Mouse (Mus musculus): ENCODE measurements around the gene Ift27. TPM values are rescaled to one million over a fixed set of nuclear protein-coding genes. Genes with fewer than 3 reads are reported as not detected.

The Ift27 gene
- polyA plus RNA-seq, 1 experiment from 2014 or later, result 97.3 TPM

- H3K4me2 ChIP-seq (replicated peaks; ENCODE audit: low read depth, low read length), result no peak overlapping the region
- H3K9me3 ChIP-seq (ENCODE audit: control insufficient read depth, low read depth, low read length), result no peaks in the 10 kb centered on the region
- no peak overlapping the region for H3K4me3 ChIP-seq (ENCODE audit: low read depth, low read length)
- no peak overlapping the region for H3K9ac ChIP-seq (replicated peaks; ENCODE audit: low read depth, low read length)
- no peak for ATAC-seq (ENCODE audit: insufficient number of reproducible peaks, insufficient read depth, low FRiP score, low read depth)
- WGBS, result 91% methylated on average over 11 of the region's 11 CpGs
- H3K27me3 ChIP-seq (ENCODE audit: control insufficient read depth, insufficient read depth, low read length), result no peaks in the 10 kb centered on the region
- H3K4me1 ChIP-seq (ENCODE audit: control insufficient read depth, insufficient read depth, low read length), result no peaks in the 10 kb centered on the region
- no peak overlapping the region for H3K27ac ChIP-seq (ENCODE audit: low read length)
- peaks cover 15% of the 10 kb centered on the region for H3K36me3 ChIP-seq (ENCODE audit: control insufficient read depth, insufficient read depth, low read length)
Observed at GRCm38 (mm10) chr15:78164466-78164865, 9.4 kb downstream of the Ift27 start.

DNA sequence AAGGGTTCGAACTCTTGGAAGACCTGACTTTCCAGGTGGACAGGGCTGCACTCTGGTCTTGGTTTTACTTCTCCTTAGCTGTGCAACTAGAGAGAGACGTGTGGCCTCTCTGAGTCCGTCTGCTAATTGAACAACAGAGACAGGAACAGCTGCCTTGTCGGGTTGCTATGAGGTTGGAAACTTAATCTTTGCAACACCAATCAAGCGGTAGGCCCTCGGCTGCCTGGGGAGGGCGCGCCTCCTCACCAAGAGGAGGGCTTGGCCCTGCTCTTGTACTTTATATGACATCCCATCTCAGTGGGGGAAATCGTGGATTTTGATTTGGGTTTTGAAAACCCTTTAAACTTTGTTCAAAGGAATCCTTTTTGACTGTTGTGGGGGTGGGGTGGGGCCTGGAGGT, 12.0 kb downstream of the Ift27 start:
- ATAC-seq (ENCODE audit: insufficient number of reproducible peaks, insufficient read depth, low FRiP score, low read depth), result no peak
- H3K4me2 ChIP-seq (replicated peaks; ENCODE audit: low read depth, low read length), result no peak overlapping the region
- H3K36me3 ChIP-seq (ENCODE audit: control insufficient read depth, insufficient read depth, low read length), result peaks cover 11% of the 10 kb centered on the region
- H3K4me3 ChIP-seq (ENCODE audit: low read depth, low read length), result no peak overlapping the region
- no peaks in the 10 kb centered on the region for H3K9me3 ChIP-seq (ENCODE audit: control insufficient read depth, low read depth, low read length)
- H3K27ac ChIP-seq (ENCODE audit: low read length), result no peak overlapping the region
- no peak overlapping the region for H3K9ac ChIP-seq (replicated peaks; ENCODE audit: low read depth, low read length)
- H3K4me1 ChIP-seq (ENCODE audit: control insufficient read depth, insufficient read depth, low read length), result no peaks in the 10 kb centered on the region
- no peaks in the 10 kb centered on the region for H3K27me3 ChIP-seq (ENCODE audit: control insufficient read depth, insufficient read depth, low read length)
- WGBS, result 70% methylated on average over 9 of the region's 9 CpGs

DNA sequence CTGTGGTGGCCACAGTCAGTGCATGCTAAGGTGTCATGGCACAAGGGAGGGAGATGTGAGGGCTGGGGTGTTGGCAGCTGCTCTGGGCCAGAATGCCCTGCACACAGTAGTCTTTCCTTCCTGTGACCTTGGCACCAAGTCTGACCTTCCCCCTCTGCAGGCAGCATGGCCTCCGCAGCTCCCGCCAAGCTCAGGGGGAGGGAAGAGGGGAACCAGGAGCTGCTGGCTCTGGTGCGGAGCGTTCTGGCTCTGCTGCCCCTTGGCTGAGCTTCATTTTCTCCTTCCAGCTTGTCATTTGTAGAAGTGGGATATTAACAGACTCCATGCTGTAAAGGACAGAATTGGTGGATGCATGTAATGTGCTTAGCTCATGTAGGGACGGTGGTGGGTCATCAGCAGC, 15.6 kb downstream of the Ift27 start:
- ATAC-seq (ENCODE audit: insufficient number of reproducible peaks, insufficient read depth, low FRiP score, low read depth), result no peak
- peaks cover 6% of the 10 kb centered on the region; the same call in 1 of the 2 replicates for H3K36me3 ChIP-seq (ENCODE audit: control insufficient read depth, insufficient read depth, low read length)
- no peaks in the 10 kb centered on the region for H3K27me3 ChIP-seq (ENCODE audit: control insufficient read depth, insufficient read depth, low read length)
- WGBS, result 81% methylated on average over 5 of the region's 5 CpGs
- no peak overlapping the region for H3K27ac ChIP-seq (ENCODE audit: low read length)
- H3K4me2 ChIP-seq (replicated peaks; ENCODE audit: low read depth, low read length), result no peak overlapping the region
- H3K4me3 ChIP-seq (ENCODE audit: low read depth, low read length), result no peak overlapping the region
- no peaks in the 10 kb centered on the region for H3K9me3 ChIP-seq (ENCODE audit: control insufficient read depth, low read depth, low read length)
- no peak overlapping the region for H3K9ac ChIP-seq (replicated peaks; ENCODE audit: low read depth, low read length)
- no peaks in the 10 kb centered on the region for H3K4me1 ChIP-seq (ENCODE audit: control insufficient read depth, insufficient read depth, low read length)

GRCm38 (mm10) chr15:78157824-78158223, 16.1 kb downstream of the Ift27 start:
- ATAC-seq (ENCODE audit: insufficient number of reproducible peaks, insufficient read depth, low FRiP score, low read depth), result no peak
- Histone ChIP-seq H3K4me2 (replicated peaks; ENCODE audit: low read depth, low read length) (no peak overlapping the region), H3K27ac (ENCODE audit: low read length) (no peak overlapping the region), H3K4me3 (ENCODE audit: low read depth, low read length) (no peak overlapping the region), H3K27me3 (ENCODE audit: control insufficient read depth, insufficient read depth, low read length) (no peaks in the 10 kb centered on the region), H3K36me3 (ENCODE audit: control insufficient read depth, insufficient read depth, low read length) (peaks cover 2% of the 10 kb centered on the region; the same call in 1 of the 2 replicates), H3K9ac (replicated peaks; ENCODE audit: low read depth, low read length) (no peak overlapping the region), H3K9me3 (ENCODE audit: control insufficient read depth, low read depth, low read length) (no peaks in the 10 kb centered on the region), H3K4me1 (ENCODE audit: control insufficient read depth, insufficient read depth, low read length) (no peaks in the 10 kb centered on the region)
- 77% methylated on average over 4 of the region's 4 CpGs for WGBS

DNA sequence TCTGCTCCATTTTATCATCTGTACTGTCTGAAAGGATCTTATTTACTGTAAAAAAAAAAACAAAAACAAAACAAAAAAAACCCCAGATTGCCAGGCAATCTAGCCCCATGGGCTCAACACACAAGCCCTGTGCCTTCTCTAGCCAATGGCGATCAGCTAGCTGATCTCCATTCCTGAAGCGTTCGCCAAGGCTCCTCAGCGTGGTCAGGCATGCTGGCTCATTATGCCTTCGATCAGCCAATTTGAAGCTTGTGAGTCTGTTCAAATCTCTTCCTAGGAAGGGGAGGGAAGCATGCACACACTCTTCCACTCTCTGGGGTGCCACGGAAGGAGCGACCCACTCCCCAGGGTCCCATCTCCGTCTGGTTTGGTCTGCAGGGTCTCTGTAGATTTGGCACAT, 16.6 kb downstream of the Ift27 start:
- H3K27me3 ChIP-seq (ENCODE audit: control insufficient read depth, insufficient read depth, low read length), result no peaks in the 10 kb centered on the region
- H3K4me3 ChIP-seq (ENCODE audit: low read depth, low read length), result no peak overlapping the region
- H3K4me1 ChIP-seq (ENCODE audit: control insufficient read depth, insufficient read depth, low read length), result no peaks in the 10 kb centered on the region
- no peak overlapping the region for H3K27ac ChIP-seq (ENCODE audit: low read length)
- no peaks in the 10 kb centered on the region for H3K36me3 ChIP-seq (ENCODE audit: control insufficient read depth, insufficient read depth, low read length)
- no peak overlapping the region for H3K9ac ChIP-seq (replicated peaks; ENCODE audit: low read depth, low read length)
- H3K4me2 ChIP-seq (replicated peaks; ENCODE audit: low read depth, low read length), result no peak overlapping the region
- no peak for ATAC-seq (ENCODE audit: insufficient number of reproducible peaks, insufficient read depth, low FRiP score, low read depth)
- H3K9me3 ChIP-seq (ENCODE audit: control insufficient read depth, low read depth, low read length), result no peaks in the 10 kb centered on the region
- 79% methylated on average over 8 of the region's 8 CpGs for WGBS

DNA sequence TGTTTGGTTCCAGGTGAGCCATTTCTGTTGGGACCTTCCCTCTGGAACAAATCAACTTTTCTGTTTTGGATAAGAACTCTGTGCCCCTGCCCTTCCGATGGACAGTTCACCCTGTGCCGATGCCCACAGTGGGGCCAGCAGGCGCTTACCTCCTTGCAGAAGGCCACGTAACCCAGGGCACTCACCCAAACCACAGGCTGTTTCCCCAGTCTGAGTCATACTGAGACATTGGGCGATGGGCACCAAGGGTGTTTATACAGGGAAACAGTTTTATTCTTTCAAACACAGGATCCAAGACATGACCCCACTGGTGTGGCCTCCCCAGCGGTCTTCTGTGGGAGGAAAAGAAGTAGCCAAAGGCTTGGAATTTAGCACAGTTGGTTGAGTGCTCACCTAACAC, 18.5 kb downstream of the Ift27 start:
- no peaks in the 10 kb centered on the region for H3K4me1 ChIP-seq (ENCODE audit: control insufficient read depth, insufficient read depth, low read length)
- no peak overlapping the region for H3K27ac ChIP-seq (ENCODE audit: low read length)
- no peak for ATAC-seq (ENCODE audit: insufficient number of reproducible peaks, insufficient read depth, low FRiP score, low read depth)
- H3K9me3 ChIP-seq (ENCODE audit: control insufficient read depth, low read depth, low read length), result no peaks in the 10 kb centered on the region
- no peaks in the 10 kb centered on the region for H3K27me3 ChIP-seq (ENCODE audit: control insufficient read depth, insufficient read depth, low read length)
- no peak overlapping the region for H3K9ac ChIP-seq (replicated peaks; ENCODE audit: low read depth, low read length)
- H3K4me3 ChIP-seq (ENCODE audit: low read depth, low read length), result no peak overlapping the region
- 82% methylated on average over 6 of the region's 6 CpGs for WGBS
- no peaks in the 10 kb centered on the region for H3K36me3 ChIP-seq (ENCODE audit: control insufficient read depth, insufficient read depth, low read length)
- H3K4me2 ChIP-seq (replicated peaks; ENCODE audit: low read depth, low read length), result no peak overlapping the region

DNA sequence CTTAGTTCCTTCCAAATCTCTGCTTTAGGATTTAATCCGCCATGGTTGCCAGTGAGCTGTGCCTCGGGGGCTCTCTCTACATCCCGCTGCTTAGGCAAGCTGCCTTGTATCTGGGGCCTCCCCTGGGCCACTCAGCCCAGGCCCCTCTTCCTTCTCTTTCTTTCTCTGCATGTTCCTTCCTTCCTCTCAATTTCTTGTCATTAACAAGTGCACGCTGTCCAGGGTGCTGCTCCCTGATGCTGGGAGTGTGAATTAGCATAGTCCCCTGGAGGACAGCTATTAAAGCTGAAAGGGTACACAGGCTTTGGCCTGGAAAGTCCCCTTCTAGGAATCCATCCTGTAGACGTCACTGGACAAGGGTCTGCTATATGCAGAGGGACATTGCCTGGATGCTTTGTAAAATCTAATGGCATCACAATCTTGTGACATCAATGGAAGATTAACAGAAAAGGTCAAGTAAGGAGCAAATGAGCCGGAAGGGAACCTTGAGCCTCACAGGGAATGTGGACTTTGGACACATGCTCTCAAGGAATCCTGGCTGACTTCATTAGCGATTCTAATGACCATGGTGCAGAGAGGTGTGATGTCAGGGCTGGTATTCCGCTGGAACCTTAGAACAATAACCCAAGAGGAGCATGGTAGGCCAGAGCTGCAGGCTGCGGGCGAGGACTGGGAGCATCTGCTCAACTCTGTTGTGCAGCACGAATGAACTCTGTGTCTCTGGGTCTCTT, 20.7 kb downstream of the Ift27 start:
- H3K36me3 ChIP-seq (ENCODE audit: control insufficient read depth, insufficient read depth, low read length), result no peaks in the 10 kb centered on the region
- H3K27me3 ChIP-seq (ENCODE audit: control insufficient read depth, insufficient read depth, low read length), result no peaks in the 10 kb centered on the region
- no peak for ATAC-seq (ENCODE audit: insufficient number of reproducible peaks, insufficient read depth, low FRiP score, low read depth)
- no peaks in the 10 kb centered on the region for H3K9me3 ChIP-seq (ENCODE audit: control insufficient read depth, low read depth, low read length)
- WGBS, result 54% methylated on average over 11 of the region's 11 CpGs
- H3K27ac ChIP-seq (ENCODE audit: low read length), result no peak overlapping the region
- H3K9ac ChIP-seq (replicated peaks; ENCODE audit: low read depth, low read length), result no peak overlapping the region
- no peaks in the 10 kb centered on the region for H3K4me1 ChIP-seq (ENCODE audit: control insufficient read depth, insufficient read depth, low read length)
- H3K4me3 ChIP-seq (ENCODE audit: low read depth, low read length), result no peak overlapping the region
- H3K4me2 ChIP-seq (replicated peaks; ENCODE audit: low read depth, low read length), result no peak overlapping the region

DNA sequence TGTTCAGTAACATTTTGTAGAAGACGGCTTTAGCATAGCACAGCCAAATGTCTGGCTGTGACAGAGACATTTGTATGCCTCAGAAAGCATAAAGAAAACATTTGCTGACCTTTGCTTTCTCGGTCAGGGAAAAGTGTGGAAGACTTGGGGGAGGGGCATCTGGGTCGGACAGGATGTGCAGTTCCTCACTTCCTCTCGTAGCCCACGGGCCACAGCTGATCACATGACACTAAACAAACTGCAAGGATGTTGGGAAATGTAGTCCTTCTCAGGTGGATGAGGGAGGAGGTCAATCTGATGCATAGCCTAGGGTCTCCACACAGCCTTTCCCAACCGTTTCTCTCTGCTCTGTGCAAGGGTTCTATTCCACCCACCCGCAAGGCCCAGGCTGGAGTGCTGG, 25.3 kb downstream of the Ift27 start:
- Histone ChIP-seq H3K27me3 (ENCODE audit: control insufficient read depth, insufficient read depth, low read length) (no peaks in the 10 kb centered on the region), H3K9me3 (ENCODE audit: control insufficient read depth, low read depth, low read length) (no peaks in the 10 kb centered on the region)

GRCm38 (mm10) chr15:78140226-78140625, 33.7 kb downstream of the Ift27 start:
- H3K4me1 ChIP-seq (ENCODE audit: control insufficient read depth, insufficient read depth, low read length), result no peaks in the 10 kb centered on the region
- H3K4me2 ChIP-seq (replicated peaks; ENCODE audit: low read depth, low read length), result no peak overlapping the region
- ATAC-seq (ENCODE audit: insufficient number of reproducible peaks, insufficient read depth, low FRiP score, low read depth), result no peak
- no peaks in the 10 kb centered on the region for H3K27me3 ChIP-seq (ENCODE audit: control insufficient read depth, insufficient read depth, low read length)
- H3K9me3 ChIP-seq (ENCODE audit: control insufficient read depth, low read depth, low read length), result no peaks in the 10 kb centered on the region
- H3K4me3 ChIP-seq (ENCODE audit: low read depth, low read length), result no peak overlapping the region
- H3K9ac ChIP-seq (replicated peaks; ENCODE audit: low read depth, low read length), result no peak overlapping the region
- H3K27ac ChIP-seq (ENCODE audit: low read length), result no peak overlapping the region
- H3K36me3 ChIP-seq (ENCODE audit: control insufficient read depth, insufficient read depth, low read length), result no peaks in the 10 kb centered on the region
- WGBS, result 63% methylated on average over 8 of the region's 8 CpGs

More for the DNA sequence above, 25.3 kb downstream of the Ift27 start:
- no peak overlapping the region for H3K4me2 ChIP-seq (replicated peaks; ENCODE audit: low read depth, low read length)
- no peak for ATAC-seq (ENCODE audit: insufficient number of reproducible peaks, insufficient read depth, low FRiP score, low read depth)
- H3K4me3 ChIP-seq (ENCODE audit: low read depth, low read length), result no peak overlapping the region
- H3K4me1 ChIP-seq (ENCODE audit: control insufficient read depth, insufficient read depth, low read length), result no peaks in the 10 kb centered on the region
- no peaks in the 10 kb centered on the region for H3K36me3 ChIP-seq (ENCODE audit: control insufficient read depth, insufficient read depth, low read length)
- no peak overlapping the region for H3K9ac ChIP-seq (replicated peaks; ENCODE audit: low read depth, low read length)
- H3K27ac ChIP-seq (ENCODE audit: low read length), result no peak overlapping the region
- WGBS, result 67% methylated on average over 7 of the region's 7 CpGs
